Mouse (Mus musculus) stomach, postnatal 0 days (tissue): ENCODE results near the gene Pofut1. TPM values are rescaled to one million over a fixed set of nuclear protein-coding genes. Genes with fewer than 3 reads are reported as not detected.
"Not testable (repeated sequence)": the region's sequence is repeated elsewhere in the genome, so short reads cannot be mapped to it uniquely, and the experiment has no call there.

ENCODE experiments used
- ATAC-seq: fragments of 200-750 bp; cut with Nextera tagmentation; 2 replicates; pipeline ENCODE4 v1.8.0; 2017; ENCODE audit not compliant: low FRiP score, low TSS enrichment
- DNase-seq: peaks from one replicate; pipeline ENCODE4 v3.0.0-alpha.2; 2016; ENCODE audit warnings: low spot score
- H3K27ac ChIP-seq: fragments of 300-500 bp; sonication (generic); replicated peaks from 2 replicates; pipeline ENCODE4 v1.5.1; 2014; ENCODE audit warnings: mild to moderate bottlenecking, control low read depth
- H3K27me3 ChIP-seq: fragments of 300-500 bp; sonication (generic); 2 replicates; pipeline ENCODE4 v1.6.1; 2014; ENCODE audit warnings: low read length; ENCODE audit not compliant: control insufficient read depth, insufficient read depth
- H3K36me3 ChIP-seq: fragments of 300-500 bp; sonication (generic); 2 replicates; pipeline ENCODE4 v1.6.1; 2014; ENCODE audit warnings: low read length, mixed read lengths; ENCODE audit not compliant: control insufficient read depth, insufficient read depth
- H3K4me1 ChIP-seq: fragments of 300-500 bp; sonication (generic); replicated peaks from 2 replicates; pipeline ENCODE4 v1.6.1; 2014; ENCODE audit warnings: antibody characterized with exemption; ENCODE audit not compliant: control insufficient read depth, insufficient read depth
- H3K4me2 ChIP-seq: fragments of 300-500 bp; sonication (generic); replicated peaks from 2 replicates; pipeline ENCODE4 v1.6.1; 2014; ENCODE audit warnings: low read depth, mild to moderate bottlenecking, control low read depth, moderate library complexity
- H3K4me3 ChIP-seq: fragments of 300-500 bp; sonication (generic); 2 replicates; pipeline ENCODE4 v1.5.1; 2014; ENCODE audit warnings: low read depth, low read length, control low read depth
- H3K9ac ChIP-seq: fragments of 300-500 bp; sonication (generic); 2 replicates; pipeline ENCODE4 v1.6.1; 2014; ENCODE audit warnings: mild to moderate bottlenecking, low read length, control low read depth, mixed read lengths
- H3K9me3 ChIP-seq: fragments of 300-500 bp; sonication (generic); 2 replicates; pipeline ENCODE4 v1.6.1; 2016; ENCODE audit warnings: low read length; ENCODE audit not compliant: control insufficient read depth
- CTCF ChIP-seq: IDR thresholded peaks from 2 replicates; pipeline ENCODE4 v1.5.1; 2016; ENCODE audit warnings: antibody characterized with exemption, low read depth, mild to moderate bottlenecking, moderate library complexity
- EP300 ChIP-seq: optimal IDR thresholded peaks from 2 replicates; pipeline ENCODE3; 2016; ENCODE audit warnings: antibody characterized with exemption
- WGBS: fragments of 180-500 bp; shearing (Covaris S2); extraction: QIAGEN DNeasy Blood & Tissue Kit; methylation state at CpG from one replicate; pipeline ENCODE4 v1.1.7; 2014; 5-methylcytosine and 5-hydroxymethylcytosine counted together
- polyA plus RNA-seq: library from polyadenylated mRNA; unstranded; fragments of >200 nt; fragmentation: Nextera tagmentation; extraction: Ambion mirVana; gene quantifications from 2 replicates; pipeline ENCODE4 v1.2.1, GENCODE M21; 2015

The Pofut1 gene
- polyA plus RNA-seq, 1 experiment from 2014 or later = 2.6 TPM

DNA sequence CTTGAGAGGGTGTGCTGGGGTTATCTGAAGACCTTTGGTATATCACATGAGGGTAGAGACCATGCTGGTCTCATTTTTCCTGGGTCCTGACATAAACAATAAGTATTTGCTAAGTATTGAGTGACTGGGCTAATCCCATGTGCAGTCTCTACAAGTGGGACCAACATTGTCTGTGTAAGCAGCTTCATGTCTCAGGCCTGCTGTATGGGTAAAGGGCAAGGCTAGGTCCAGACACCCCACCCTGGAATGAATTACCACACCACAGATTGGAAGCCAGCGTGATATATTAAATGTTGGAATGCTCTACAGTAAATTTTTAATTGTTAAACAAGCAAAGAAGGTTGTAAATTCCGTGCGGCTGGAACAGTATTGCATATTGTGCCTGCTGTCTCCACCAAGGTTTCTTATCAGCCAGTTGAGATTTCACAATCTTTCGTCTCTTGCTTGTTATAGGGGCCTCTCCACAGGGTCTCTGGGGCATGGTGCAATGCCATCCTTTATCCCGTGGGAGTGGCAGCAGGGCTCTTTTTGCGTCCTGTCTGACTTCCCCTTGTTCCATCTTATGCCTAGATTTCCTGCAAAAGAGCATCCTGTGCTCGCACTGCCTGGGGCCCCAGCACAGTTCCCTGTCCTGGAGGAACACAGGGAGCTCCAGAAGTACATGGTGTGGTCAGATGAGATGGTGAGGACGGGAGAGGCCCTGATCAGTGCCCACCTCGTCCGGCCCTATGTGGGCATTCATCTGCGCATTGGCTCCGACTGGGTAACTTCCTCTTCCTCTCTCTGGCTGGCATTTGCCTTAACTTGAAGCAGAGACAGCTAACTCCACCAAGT, 17.9 kb downstream of the Pofut1 start:
- ATAC-seq = no peak; the same call in 1 of the 2 replicates
- Histone ChIP-seq H3K27ac (no peak overlapping the region), H3K4me2 (no peak overlapping the region), H3K4me3 (no peak overlapping the region), H3K36me3 (0 out of 2 replicates have a peak, but pooled peaks cover 8% of the 10 kb centered on the region), H3K9ac (no peak overlapping the region), H3K4me1 (no peaks in the 10 kb centered on the region), H3K9me3 (no peaks in the 10 kb centered on the region), H3K27me3 (no peaks in the 10 kb centered on the region)
- no peak for TF ChIP-seq EP300
- no peak for TF ChIP-seq CTCF
- WGBS = 62% methylated on average over 12 of the region's 12 CpGs
- DNase-seq = no peak

DNA sequence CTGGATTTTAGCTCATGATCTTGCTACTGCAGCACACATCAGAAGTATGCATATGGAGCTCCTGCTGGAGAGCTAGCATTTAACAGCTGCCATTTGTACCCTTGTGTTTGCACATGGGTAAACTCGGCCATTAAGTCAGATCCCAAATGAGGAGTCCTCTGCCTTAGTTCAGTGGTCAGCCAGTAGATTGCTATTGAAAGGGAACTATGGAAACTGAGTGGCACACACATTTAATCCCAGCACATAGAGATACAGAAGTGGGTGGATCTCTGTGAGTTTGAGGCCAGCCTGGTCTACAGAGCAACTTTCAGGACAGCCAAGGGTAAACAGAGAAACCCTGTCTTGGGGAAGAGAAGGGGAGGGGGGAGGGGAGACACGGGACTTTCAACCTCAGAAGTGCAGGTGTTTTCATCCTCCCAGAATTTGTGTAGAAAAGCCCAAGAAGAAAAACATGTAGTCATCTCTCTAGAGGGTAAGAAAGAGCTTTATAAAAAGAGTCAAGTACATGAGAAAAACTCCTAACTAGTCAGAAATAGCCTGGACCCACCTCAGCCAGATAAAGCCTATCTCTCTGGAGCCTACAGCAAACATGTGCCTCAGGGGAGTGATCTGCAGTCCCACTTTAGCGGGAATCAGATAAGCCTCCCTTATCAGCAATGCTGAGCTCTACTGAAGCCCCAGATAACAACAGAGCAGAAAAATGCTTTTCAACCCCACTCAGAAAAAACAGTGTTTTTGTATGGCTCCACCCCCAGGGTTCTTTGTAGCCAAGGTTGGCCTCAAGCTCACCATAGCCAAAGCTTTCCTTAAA, 18.7 kb downstream of the Pofut1 start:
- ATAC-seq (no peak), DNase-seq (no peak)
- H3K27ac ChIP-seq = no peak overlapping the region
- H3K4me1 ChIP-seq = no peaks in the 10 kb centered on the region
- H3K9me3 ChIP-seq = no peaks in the 10 kb centered on the region
- H3K9ac ChIP-seq = no peak overlapping the region
- no peak overlapping the region for H3K4me2 ChIP-seq
- 45% methylated on average over 3 of the region's 3 CpGs for WGBS
- TF ChIP-seq CTCF (no peak), EP300 (no peak)
- H3K36me3 ChIP-seq = 0 out of 2 replicates have a peak, but pooled peaks cover 9% of the 10 kb centered on the region
- H3K4me3 ChIP-seq = no peak overlapping the region
- no peaks in the 10 kb centered on the region for H3K27me3 ChIP-seq

- H3K27me3 ChIP-seq = no peaks in the 10 kb centered on the region
- ATAC-seq (no peak), DNase-seq (no peak)
- H3K9me3 ChIP-seq = no peaks in the 10 kb centered on the region
- TF ChIP-seq EP300 (no peak), CTCF (no peak)
- H3K4me2 ChIP-seq = no peak overlapping the region
- 87% methylated on average over 6 of the region's 7 CpGs for WGBS
- no peaks in the 10 kb centered on the region for H3K4me1 ChIP-seq
- peaks cover 17% of the 10 kb centered on the region for H3K36me3 ChIP-seq
- H3K27ac ChIP-seq = no peak overlapping the region
- H3K4me3 ChIP-seq = no peak overlapping the region
- no peak overlapping the region for H3K9ac ChIP-seq
Measured at GRCm38 (mm10) chr2:153263053-153263452, 21.7 kb downstream of the Pofut1 start.

DNA sequence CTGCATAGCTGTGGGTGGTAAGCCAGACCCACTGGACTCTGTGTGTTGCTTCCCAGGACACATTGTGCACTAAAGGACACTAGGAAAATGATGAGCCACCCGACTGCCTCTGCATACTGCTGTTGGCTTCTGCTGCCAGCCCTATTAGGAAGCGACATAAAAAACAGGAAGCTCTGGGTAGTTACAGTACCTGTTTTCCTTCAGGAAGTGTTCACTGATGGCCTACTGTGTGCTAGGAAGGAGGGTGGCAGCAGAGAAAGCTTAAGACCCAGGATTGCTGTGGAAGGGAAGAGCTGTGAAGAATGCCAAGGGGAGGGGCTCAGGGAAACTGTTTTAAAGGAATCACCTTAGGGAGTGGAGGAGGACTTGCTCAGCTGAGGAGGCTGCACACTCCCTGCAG, 26.0 kb downstream of the Pofut1 start:
- WGBS = 79% methylated on average over 2 of the region's 2 CpGs

DNA sequence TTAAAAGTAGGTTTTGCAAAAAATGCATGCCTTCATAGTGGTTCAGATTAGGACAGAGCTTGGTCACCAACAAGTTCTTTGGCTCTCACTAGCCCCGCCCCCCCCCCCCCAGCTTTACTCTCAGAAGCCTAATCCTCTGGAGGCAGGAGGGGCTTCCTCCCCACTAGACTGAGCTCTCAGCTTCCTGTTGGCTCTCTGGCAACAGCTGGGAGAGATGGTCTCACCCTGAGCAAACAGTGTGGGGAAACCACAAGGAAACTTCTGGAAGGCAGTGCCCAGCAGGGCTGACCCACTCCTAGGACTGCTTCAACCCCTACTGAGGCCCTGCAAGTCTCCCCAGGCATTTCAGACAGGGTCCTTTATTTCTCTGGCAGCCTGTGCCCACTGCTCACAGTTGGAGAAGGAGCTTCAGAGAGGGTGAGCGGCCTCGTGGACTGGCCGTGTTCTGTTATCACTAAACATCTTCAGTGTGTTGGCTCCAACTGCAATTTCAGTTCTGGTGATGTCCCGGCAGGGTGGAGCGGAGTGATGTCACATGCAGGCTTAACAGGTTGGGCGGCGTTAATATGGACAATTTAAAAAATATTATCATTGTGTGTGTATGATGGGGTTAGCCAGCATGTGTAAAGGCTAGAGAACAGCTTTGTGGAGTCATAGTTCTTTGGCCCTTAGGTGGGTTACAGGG, 29.0 kb downstream of the Pofut1 start:
- H3K27me3 ChIP-seq, H3K9ac ChIP-seq, H3K4me3 ChIP-seq, H3K4me2 ChIP-seq, H3K9me3 ChIP-seq, H3K36me3 ChIP-seq, DNase-seq, H3K4me1 ChIP-seq: not testable (repeated sequence)
- peak; percentile 81 for ATAC-seq
- 48% methylated on average over 8 of the region's 8 CpGs for WGBS
- H3K27ac ChIP-seq = peak overlapping the region; percentile 58

More for the DNA sequence above, 26.0 kb downstream of the Pofut1 start:
- H3K9ac ChIP-seq = no peak overlapping the region
- ATAC-seq (no peak), DNase-seq (no peak)
- no peaks in the 10 kb centered on the region for H3K4me1 ChIP-seq
- no peak overlapping the region for H3K27ac ChIP-seq
- no peak overlapping the region for H3K4me2 ChIP-seq
- H3K9me3 ChIP-seq = no peaks in the 10 kb centered on the region
- H3K27me3 ChIP-seq = no peaks in the 10 kb centered on the region
- no peak overlapping the region for H3K4me3 ChIP-seq
- TF ChIP-seq EP300 (no peak), CTCF (no peak)
- peaks cover 13% of the 10 kb centered on the region for H3K36me3 ChIP-seq

DNA sequence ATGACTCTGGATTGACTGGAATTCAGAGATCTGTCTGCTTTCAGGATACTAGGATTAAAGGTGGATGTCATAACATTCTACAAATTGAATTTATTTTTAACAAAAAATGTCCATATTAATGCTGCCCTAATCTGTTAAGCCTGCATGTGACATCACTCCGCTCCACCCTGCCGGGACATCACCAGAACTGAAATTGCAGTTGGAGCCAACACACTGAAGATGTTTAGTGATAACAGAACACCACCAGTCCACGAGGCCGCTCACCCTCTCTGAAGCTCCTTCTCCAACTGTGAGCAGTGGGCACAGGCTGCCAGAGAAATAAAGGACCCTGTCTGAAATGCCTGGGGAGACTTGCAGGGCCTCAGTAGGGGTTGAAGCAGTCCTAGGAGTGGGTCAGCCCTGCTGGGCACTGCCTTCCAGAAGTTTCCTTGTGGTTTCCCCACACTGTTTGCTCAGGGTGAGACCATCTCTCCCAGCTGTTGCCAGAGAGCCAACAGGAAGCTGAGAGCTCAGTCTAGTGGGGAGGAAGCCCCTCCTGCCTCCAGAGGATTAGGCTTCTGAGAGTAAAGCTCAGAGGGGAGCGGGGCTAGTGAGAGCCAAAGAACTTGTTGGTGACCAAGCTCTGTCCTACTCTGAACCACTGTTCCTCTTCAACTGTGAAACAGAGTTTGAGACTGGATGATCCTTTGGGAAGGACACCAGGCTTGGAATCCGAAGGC, 33.0 kb downstream of the Pofut1 start:
- WGBS = 54% methylated on average over 6 of the region's 6 CpGs
- not testable (repeated sequence) for H3K27ac ChIP-seq, H3K36me3 ChIP-seq, H3K4me1 ChIP-seq, H3K4me3 ChIP-seq, H3K9me3 ChIP-seq, H3K9ac ChIP-seq, DNase-seq, H3K27me3 ChIP-seq, H3K4me2 ChIP-seq
- peak; percentile 82 for ATAC-seq
